Mouse (Mus musculus) megakaryocyte-erythroid progenitor cell, adult 5 weeks (primary cell): ENCODE results near the gene Chia1. TPM values are rescaled to one million over a fixed set of nuclear protein-coding genes. Genes with fewer than 3 reads are reported as not detected.

ENCODE experiments used
- polyA plus RNA-seq: library from polyadenylated mRNA; stranded (reverse); fragments of >175 nt; gene quantifications from 2 replicates; pipeline ENCODE4 v1.2.3, GENCODE M21; 2012

The Chia1 gene
- polyA plus RNA-seq = 0.05 TPM in 1 of 2 replicates, not detected in the other

DNA sequence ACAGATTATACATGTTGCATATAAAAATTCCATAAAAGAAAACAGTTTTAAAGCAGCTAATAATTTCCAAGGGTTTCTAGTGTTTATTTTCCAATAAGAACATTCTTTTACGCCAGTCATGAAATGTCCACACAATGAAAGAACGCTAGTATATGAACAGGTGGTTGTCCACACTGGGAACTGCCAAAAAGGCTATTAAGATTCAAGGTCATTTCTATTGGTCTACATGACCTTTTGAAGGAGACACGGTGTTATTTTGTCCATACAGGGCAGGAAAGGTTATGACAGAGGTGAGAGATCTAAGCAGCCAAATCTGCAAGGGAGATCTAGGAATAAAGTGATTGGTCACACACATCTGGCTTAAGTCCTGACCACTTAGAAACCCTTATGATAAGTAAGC is at the start of gene Chia1:
Chia1 (plus strand) TSS at position 301 of the 400 bp plus-strand sequence.

GRCm38 (mm10) chr3:106167464-106167863 is 54.4 kb downstream of the Chia1 start, which contains the start of gene Chil3:
Chil3 (minus strand) TSS chr3:106167564.

Other genes starting within 250 kb of the Chia1 start
- gene Adora3, start 242.4 kb upstream of the Chia1 start, polyA plus RNA-seq = not detected in 2 replicates
- not detected in 2 replicates for gene Tmigd3, start 242.3 kb upstream of the Chia1 start, polyA plus RNA-seq
- 2.2 and 2.3 TPM in 2 replicates for gene I830077J02Rik, start 180.6 kb upstream of the Chia1 start, polyA plus RNA-seq
- gene Wdr77, start 153.9 kb upstream of the Chia1 start, polyA plus RNA-seq = 55.2 and 69.0 TPM in 2 replicates
- gene Atp5f1, start 153.1 kb upstream of the Chia1 start, polyA plus RNA-seq = 98.9 and 131 TPM in 2 replicates
- gene Ovgp1, start 139.5 kb upstream of the Chia1 start, polyA plus RNA-seq = 0.68 and 1.9 TPM in 2 replicates
- not detected in 2 replicates for gene Pifo, start 98.6 kb upstream of the Chia1 start, polyA plus RNA-seq
- gene Chil5, start 80.4 kb upstream of the Chia1 start, polyA plus RNA-seq = not detected in 2 replicates
- gene Chil3, start 54.3 kb downstream of the Chia1 start, polyA plus RNA-seq = 8.9 and 10.9 TPM in 2 replicates
- gene Chil4, start 106.3 kb downstream of the Chia1 start, polyA plus RNA-seq = not detected in 2 replicates